Mouse (Mus musculus): ENCODE data around the gene Med27.

- TF ChIP-seq CTCF (IDR thresholded peaks at IDR 0.05; ENCODE audit: borderline replicate concordance, insufficient read depth, low read length) (no peak), POLR2A (IDR thresholded peaks at IDR 0.05; ENCODE audit: low read depth, low read length) (no peak)
Observed at GRCm38 (mm10) chr2:29443626-29444217, 97.1 kb downstream of the Med27 start.

All from embryonic fibroblast, embryonic 13.5 days (primary cell).